Mouse (Mus musculus): ENCODE data around the gene Vmn1r78.
"Not testable (repeated sequence)": the region's sequence is repeated elsewhere in the genome, so short reads cannot be mapped to it uniquely, and the experiment has no call there.

Vmn1r78 gene

DNA sequence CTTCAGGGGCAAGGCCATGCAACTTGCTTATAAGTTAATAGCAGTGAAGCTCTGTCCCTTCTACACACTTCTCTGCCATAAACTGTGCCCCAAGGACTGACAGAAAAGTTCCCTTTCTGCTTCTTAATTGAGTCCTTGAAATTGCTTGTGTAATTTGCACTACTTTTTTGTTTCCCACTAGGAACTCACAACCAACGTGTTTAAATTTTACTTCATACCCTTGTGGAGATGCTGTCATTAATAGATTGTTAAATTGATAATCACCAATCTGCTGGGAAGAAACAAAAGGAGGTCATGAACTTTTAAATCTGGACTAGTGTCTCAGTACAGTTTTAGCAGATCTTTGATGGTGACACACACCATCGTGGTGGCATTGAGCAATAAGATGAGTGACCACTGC is at the start of gene Vmn1r78:
Gene Vmn1r78 (plus strand): TSS at position 301 of the 400 bp plus-strand sequence.
- DNase-seq = no peak

DNA sequence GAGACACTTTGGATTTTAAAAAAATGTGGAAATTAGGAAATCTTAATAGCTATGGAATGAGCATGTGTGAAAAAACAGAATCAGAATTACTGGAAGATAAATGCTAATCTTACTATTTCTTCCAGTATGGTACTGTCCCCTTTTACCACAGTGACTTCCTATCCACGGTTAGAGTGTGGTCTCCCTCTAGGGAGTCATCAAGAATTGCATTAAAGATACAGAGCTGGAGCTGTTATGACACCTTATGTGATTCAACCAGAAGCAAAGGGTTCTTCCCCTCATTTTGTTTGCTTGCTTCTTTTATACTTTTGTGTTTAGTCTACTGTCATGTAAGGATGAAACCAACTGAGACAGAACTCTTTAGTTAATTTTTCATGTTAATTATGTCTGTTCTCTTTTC is 6.4 kb downstream of the Vmn1r78 start:
- not testable (repeated sequence) for DNase-seq

DNA sequence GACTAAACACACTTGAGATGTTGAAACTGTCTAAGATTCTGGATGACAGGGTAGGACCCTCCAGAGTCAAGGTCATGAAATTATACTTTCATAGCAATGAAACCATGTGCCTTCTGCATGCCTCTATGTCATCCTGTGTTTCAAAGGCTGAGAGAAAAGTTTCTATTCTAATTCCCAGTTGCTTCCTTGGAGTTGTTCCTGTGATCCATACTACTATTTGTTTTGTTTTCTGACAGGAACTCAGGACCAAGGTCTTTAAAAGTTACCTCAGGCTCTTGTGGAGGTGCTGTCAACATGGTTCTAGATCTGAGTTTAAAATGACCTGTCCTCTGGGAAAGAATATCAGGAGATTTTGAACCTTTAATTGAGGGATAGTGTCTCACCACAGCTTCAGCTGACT is 20.9 kb downstream of the Vmn1r78 start, which contains the start of gene Vmn1r79:
Gene Vmn1r79 (plus strand): TSS at position 301 of the 400 bp plus-strand sequence.
- not testable (repeated sequence) for DNase-seq

DNA sequence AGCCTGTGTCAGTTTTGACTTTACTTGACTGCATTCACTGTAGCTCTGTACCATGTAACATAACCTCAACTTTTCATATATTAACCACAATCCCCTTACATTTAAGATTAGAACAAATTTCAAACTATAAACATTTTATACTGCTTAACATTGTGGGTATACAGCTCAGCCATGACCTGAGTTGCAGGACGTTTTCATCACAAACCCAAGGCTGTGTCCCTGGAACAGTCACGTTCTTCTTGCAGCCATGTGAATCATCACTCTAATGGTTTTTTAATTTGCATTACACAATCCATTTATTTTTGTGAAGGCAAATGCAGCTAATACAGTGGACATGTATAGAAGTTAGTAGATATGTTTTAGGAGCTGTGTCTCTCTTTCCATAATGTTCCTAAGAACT is 22.9 kb downstream of the Vmn1r78 start:
- DNase-seq = not testable (repeated sequence)

DNA sequence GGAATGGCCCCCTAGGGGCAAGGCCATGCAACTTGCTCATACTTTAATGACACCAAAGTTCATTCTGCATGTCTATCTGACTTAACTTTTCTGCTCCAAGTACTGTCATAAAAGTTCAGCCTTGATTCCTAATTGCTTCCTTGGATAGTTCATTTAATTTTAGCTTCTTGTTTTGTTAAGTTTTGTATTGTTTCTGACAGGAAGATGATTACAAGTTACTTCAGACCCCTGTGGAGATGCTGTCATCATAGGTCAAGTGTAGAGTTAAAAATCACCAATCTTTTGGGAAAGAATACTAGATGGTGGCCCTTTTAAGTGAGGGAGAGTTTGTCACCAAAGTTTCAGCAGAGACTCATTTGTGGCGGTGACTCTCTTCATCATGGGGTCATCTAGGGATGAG is 38.9 kb downstream of the Vmn1r78 start, which contains the start of gene Vmn1r80:
Gene Vmn1r80 (plus strand): TSS at position 301 of the 400 bp plus-strand sequence.
- DNase-seq = no peak

DNA sequence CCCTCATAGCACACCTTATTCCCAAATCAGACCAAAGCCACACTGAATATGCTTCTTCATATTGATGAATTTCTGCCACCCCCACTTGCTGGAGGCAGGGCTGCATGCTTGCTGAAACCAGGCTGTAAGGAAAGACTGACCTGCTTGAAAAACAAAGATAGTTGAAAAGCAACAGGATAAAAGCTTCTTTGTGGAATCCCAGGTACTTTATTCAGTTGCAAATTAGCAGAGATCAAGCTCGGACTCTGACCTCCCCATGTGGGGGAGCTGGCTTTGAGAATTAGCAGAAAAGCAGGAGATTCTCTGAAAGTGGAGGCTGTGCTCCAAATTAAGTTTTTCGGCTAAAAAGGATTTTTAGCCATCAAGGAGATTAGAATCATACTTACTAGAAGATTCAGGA is 54.1 kb downstream of the Vmn1r78 start:
- no peak for DNase-seq

All from cerebellum, adult 9-11 months (tissue).